Mouse (Mus musculus): Measurements from ENCODE around the gene Mrpl19.

Gene Mrpl19

GRCm38 (mm10) chr6:81965296-81966067 lies at the start of gene Mrpl19:
Gene Mrpl19, minus strand, starts transcription at chr6:81965958.
- peak; percentile 85 for DNase-seq (ENCODE audit: low read depth, low spot score)

GRCm38 (mm10) chr6:82012392-82012791 lies 46.6 kb upstream of the Mrpl19 start:
- DNase-seq (ENCODE audit: low read depth, low spot score) = no peak

- no peak for DNase-seq (ENCODE audit: low read depth, low spot score)
Observed at GRCm38 (mm10) chr6:81990049-81990810, 24.5 kb upstream of the Mrpl19 start.

DNA sequence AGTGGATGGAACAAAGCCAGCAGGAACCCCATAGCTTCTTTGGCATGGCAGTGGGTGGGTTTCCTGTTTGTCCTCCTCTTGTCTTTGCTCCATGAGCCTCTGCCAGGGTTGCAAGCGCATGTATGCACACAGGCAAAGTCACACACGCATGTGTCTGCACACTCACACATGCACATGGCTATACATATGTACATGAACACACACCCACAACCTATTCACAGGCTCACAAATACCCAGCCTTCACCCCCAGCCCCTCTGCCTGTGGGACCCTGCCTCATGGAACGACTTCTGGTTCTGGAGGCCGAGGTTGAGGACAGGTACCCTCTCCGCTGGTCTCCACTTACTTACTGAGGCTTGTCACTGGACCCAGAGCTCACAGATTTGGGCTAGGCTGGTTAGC lies 22.6 kb upstream of the Mrpl19 start:
- DNase-seq (ENCODE audit: low read depth, low spot score) = no peak

DNA sequence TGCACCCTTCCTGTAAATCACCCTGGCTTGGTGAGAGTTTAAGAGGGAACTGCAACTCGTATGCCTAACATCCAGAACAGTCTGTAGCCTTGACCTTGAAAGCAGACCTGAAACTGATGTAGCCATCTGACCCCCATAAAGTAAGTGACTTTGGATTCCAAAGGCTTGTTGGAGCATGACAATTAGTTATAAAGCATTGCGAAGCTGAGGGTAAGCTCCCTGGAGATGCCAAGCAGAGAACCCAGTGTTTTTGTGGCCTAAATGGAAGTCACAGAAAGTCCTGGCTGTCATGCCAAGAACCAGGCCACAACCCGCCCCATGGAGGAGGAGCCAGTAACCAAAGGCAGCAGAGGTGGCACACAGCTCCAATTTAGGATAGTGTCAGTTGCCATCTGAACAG lies 21.8 kb upstream of the Mrpl19 start:
- DNase-seq (ENCODE audit: low read depth, low spot score) = peak; percentile 8

DNA sequence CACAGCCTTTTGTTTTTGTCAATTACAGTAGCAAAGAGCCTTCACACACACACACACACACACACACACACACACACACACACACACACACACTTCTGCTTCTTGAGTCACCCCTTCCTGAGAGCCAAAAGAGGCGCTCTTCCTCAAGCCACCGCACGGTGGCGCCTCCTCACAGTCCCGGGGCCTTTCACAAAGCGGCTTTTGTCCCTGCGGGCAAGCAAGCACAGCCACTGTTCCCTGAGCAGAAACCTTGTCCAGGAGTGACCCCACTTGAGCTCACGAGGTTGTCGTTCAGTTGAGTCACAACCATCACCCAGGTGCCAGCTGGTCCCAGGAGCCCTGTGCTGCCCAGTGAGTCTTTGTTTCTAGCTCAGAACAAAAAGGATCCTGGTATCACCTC lies 21.3 kb upstream of the Mrpl19 start:
- DNase-seq (ENCODE audit: low read depth, low spot score) = peak; percentile 89

DNA sequence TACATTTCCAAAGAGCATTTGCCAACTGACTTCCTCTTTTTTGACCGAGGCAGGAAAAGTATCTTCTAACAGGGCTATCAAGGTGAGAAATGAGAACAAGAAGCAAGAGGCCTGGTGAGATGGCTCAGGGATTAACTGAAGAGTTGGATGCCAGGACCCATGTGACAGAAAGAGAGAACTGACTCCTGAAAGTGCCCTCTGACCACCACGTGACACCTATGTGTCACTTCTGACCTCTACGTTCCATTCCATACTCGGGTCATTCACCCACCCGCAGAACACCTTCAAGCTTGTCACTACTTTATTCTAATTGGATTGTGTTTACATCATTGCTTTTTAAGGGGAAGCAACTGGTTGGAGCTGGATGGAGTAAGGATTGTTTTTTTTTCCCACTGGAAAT lies 20.8 kb upstream of the Mrpl19 start:
- no peak for DNase-seq (ENCODE audit: low read depth, low spot score)

- DNase-seq (ENCODE audit: low read depth, low spot score) = no peak
Observed at GRCm38 (mm10) chr6:81986171-81986570, 20.4 kb upstream of the Mrpl19 start.

- DNase-seq (ENCODE audit: low read depth, low spot score) = no peak
Observed at GRCm38 (mm10) chr6:81979286-81979685, 13.5 kb upstream of the Mrpl19 start.

GRCm38 (mm10) chr6:81975971-81976621 lies 10.3 kb upstream of the Mrpl19 start:
- DNase-seq (ENCODE audit: low read depth, low spot score) = peak; percentile 72

- no peak for DNase-seq (ENCODE audit: low read depth, low spot score)
Observed at GRCm38 (mm10) chr6:81972595-81972994, 6.8 kb upstream of the Mrpl19 start.

GRCm38 (mm10) chr6:81971196-81971595 lies 5.4 kb upstream of the Mrpl19 start:
- DNase-seq (ENCODE audit: low read depth, low spot score) = no peak

- no peak for DNase-seq (ENCODE audit: low read depth, low spot score)
Observed at GRCm38 (mm10) chr6:81966068-81966544, 348 bp upstream of the Mrpl19 start.

GRCm38 (mm10) chr6:81960284-81960683 lies 5.5 kb downstream of the Mrpl19 start:
- no peak for DNase-seq (ENCODE audit: low read depth, low spot score)

GRCm38 (mm10) chr6:81959866-81960265 lies 5.9 kb downstream of the Mrpl19 start:
- no peak for DNase-seq (ENCODE audit: low read depth, low spot score)

DNA sequence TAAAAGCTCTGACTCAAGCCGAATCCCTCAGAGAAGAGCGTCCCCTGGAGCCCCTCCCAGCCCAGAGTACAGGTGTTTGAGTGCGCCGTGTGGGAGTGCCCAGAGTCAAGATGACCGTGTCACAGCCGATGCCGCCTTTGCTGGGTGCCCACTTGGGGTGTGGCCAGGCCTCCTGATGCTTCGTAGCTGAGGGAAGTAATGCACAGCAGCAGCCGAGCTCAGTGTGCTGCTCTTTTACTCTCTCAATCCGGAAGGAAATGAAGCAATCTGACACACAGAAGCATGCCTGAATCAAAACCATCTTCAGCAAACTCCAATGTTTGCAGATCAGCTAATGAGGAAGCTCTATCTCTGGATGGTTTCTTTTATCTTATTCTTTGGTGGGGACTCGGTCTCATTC lies 7.8 kb downstream of the Mrpl19 start:
- DNase-seq (ENCODE audit: low read depth, low spot score) = no peak

DNA sequence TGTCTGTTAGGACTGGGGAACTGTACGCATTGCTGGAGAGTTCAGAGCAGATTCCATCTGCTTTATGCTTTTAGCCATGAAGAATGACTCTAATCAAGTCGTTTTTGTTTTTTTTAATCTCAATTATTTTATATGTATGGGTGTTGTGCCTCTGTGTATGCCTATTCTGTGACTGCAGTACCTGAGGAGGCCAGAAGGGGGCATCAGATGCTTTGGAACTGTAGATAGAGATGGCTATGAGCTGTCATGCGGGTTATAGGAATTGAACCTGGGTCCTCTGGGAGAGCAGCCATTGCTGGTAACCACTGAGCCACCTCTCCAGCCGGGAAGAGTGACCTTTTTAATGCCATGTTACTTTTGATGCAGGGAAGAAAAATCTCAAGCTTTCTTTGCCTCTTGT lies 9.4 kb downstream of the Mrpl19 start:
- DNase-seq (ENCODE audit: low read depth, low spot score) = peak; percentile 40

- no peak for DNase-seq (ENCODE audit: low read depth, low spot score)
Observed at GRCm38 (mm10) chr6:81955133-81955532, 10.6 kb downstream of the Mrpl19 start.

GRCm38 (mm10) chr6:81946906-81947305 lies 18.9 kb downstream of the Mrpl19 start:
- no peak for DNase-seq (ENCODE audit: low read depth, low spot score)

DNA sequence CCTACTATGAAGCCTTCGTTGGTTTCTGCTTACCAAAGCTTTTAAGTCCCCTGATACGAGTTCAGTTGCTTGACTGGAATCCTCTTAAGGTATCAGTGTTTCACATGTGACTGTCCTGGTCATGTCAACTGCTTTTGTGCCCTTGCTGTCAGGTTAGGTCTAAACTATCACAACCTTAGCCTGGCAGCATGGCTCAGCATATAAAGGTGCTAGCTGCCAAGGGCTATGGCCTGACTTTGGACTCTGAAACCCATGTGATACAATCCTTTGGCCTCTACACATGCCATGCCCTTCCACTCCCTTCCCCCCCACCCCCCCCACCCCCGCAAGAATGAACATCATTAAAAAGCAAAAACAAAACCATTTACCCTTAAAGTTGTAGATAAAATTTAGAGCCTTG lies 21.3 kb downstream of the Mrpl19 start:
- DNase-seq (ENCODE audit: low read depth, low spot score) = no peak

DNA sequence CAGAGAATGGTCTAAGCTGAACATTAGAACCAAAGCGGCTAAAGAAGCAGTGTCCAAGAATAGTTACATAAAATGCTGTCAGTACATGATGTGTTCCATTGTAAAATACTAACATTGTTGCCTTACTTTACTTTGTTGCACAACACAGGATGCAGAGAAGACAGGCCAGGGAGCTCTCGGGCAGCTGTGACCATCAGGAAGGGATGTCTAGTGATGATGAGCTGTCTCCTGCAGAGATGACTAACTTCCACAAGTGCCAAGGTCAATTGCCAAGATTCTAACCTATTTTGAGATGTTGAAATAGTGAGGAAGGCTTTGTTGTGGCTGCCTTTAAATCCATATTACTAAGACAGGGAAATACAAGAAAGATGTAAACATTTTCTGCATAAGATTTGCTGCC lies 22.5 kb downstream of the Mrpl19 start:
- DNase-seq (ENCODE audit: low read depth, low spot score) = no peak

DNA sequence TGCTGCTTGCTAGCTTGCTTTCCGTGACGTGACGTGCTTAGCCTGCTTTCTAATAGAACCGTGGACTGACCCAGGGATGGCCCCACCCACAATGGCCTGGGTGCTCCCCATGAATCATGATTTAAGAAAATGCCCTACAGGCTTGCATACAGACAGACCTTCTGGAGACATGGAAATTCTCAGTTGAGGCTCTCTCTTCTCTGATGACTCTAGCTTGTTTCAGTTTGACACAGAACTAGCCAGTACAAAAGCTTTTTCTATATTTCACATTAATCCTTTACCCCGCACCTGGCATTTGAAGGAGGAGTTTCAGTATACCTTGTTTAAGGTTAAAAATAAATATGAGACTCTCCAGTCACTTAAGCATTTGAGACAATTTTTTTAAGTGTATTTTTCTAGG lies 24.0 kb downstream of the Mrpl19 start:
- DNase-seq (ENCODE audit: low read depth, low spot score) = no peak
